18 mouse cellular contexts compared by ENCODE assay signal in the genomic region with DNA sequence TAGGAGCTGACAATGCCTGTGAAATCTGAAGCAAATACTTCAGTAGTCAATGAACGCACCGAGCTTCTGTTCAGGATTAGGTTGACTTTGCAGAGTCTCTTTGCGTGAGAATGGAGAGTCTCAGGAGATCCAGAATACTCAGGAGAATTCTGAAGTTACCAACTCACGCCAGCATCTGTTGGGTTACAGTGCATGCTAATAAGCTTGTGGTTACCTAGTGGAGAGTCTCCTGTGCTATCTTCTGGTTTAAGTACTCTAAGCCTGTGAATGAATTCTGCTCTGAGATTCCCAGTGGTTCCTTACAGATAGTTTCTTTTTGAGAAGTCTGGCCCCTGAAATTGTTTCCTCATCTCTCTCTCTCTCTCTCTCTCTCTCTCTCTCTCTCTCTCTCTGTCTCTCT.
"Had no signal": no experiment of that assay in that cellular context is flagged by ENCODE, and none has a peak within 500 bp of the region (broad histone marks: within the 10 kb centered on the region; RNA-seq: fewer than 3 reads in every experiment).

No protein-coding gene starts in this region.

- H3K27ac ChIP-seq: kidney, postnatal 0 days; layer of hippocampus, adult 2 months; left cerebral cortex, adult 2 months; limb, embryonic 12.5 days; limb, embryonic 15.5 days; liver, embryonic 14.5 days; midbrain, embryonic 10.5 days; midbrain, embryonic 13.5 days had no signal

- H3K36me3 ChIP-seq: limb, embryonic 12.5 days; limb, embryonic 15.5 days; midbrain, embryonic 10.5 days; midbrain, embryonic 13.5 days had no signal

- DNase-seq: kidney, adult 2 months; kidney, postnatal 25 days; layer of hippocampus, adult 9-11 months; liver, postnatal 0 days; thymus, adult 18-20 months; thymus, postnatal 36 days had no signal

- H3K4me1 ChIP-seq: megakaryocyte, embryonic 14.5 days; midbrain, embryonic 10.5 days had no signal

- ATAC-seq: liver, postnatal 0 days; midbrain, embryonic 13.5 days; midbrain, embryonic 16.5 days had no signal

- H3K4me2 ChIP-seq: limb, embryonic 12.5 days; limb, embryonic 15.5 days; liver, embryonic 11.5 days; lung, embryonic 14.5 days; midbrain, embryonic 13.5 days had no signal

- H3K4me3 ChIP-seq: layer of hippocampus, adult 2 months; left cerebral cortex, adult 2 months; limb, embryonic 12.5 days; limb, embryonic 15.5 days; megakaryocyte, embryonic 14.5 days; midbrain, embryonic 10.5 days; midbrain, embryonic 13.5 days had no signal

- H3K9ac ChIP-seq: limb, embryonic 12.5 days; limb, embryonic 15.5 days; liver, embryonic 14.5 days; liver, postnatal 0 days; lung, embryonic 14.5 days; midbrain, embryonic 13.5 days had no signal

- H3K9me3 ChIP-seq: limb, embryonic 12.5 days; limb, embryonic 15.5 days; megakaryocyte, embryonic 14.5 days; midbrain, embryonic 10.5 days; midbrain, embryonic 13.5 days had no signal

- H3K27me3 ChIP-seq: limb, embryonic 12.5 days; limb, embryonic 15.5 days; megakaryocyte, embryonic 14.5 days; midbrain, embryonic 13.5 days had no signal
